Mouse (Mus musculus) heart, embryonic 16.5 days (tissue): ENCODE results near the gene Iqck. TPM values are rescaled to one million over a fixed set of nuclear protein-coding genes. Genes with fewer than 3 reads are reported as not detected.

Experiments used
- ATAC-seq: fragments of 200-750 bp; cut with Nextera tagmentation; replicated peaks from 2 replicates; pipeline ENCODE4 v1.8.0; 2017; ENCODE audit warnings: moderate number of reproducible peaks; ENCODE audit not compliant: insufficient read depth, low FRiP score; ENCODE audit errors: extremely low read depth
- H3K27ac ChIP-seq: fragments of 300-500 bp; sonication (generic); 2 replicates; pipeline ENCODE4 v1.5.1; 2014; ENCODE audit warnings: mild to moderate bottlenecking, low read length, control low read depth, moderate library complexity
- H3K27me3 ChIP-seq: fragments of 300-500 bp; sonication (generic); 2 replicates; pipeline ENCODE4 v1.6.1; 2014; ENCODE audit warnings: low read length, mixed read lengths; ENCODE audit not compliant: control insufficient read depth, insufficient read depth
- H3K36me3 ChIP-seq: fragments of 300-500 bp; sonication (generic); 2 replicates; pipeline ENCODE4 v1.6.1; 2014; ENCODE audit not compliant: control insufficient read depth, insufficient read depth
- H3K4me1 ChIP-seq: fragments of 300-500 bp; sonication (generic); 2 replicates; pipeline ENCODE4 v1.6.1; 2014; ENCODE audit warnings: low read length, mixed read lengths; ENCODE audit not compliant: control insufficient read depth, insufficient read depth
- H3K4me2 ChIP-seq: fragments of 300-500 bp; sonication (generic); 2 replicates; pipeline ENCODE4 v1.6.1; 2014; ENCODE audit warnings: low read depth, mild to moderate bottlenecking, control low read depth, low read length
- H3K4me3 ChIP-seq: fragments of 300-500 bp; sonication (generic); 2 replicates; pipeline ENCODE4 v1.5.1; 2014; ENCODE audit warnings: mild to moderate bottlenecking, control low read depth, low read length
- H3K9ac ChIP-seq: fragments of 300-500 bp; sonication (generic); 2 replicates; pipeline ENCODE4 v1.6.1; 2014; ENCODE audit warnings: low read length, control low read depth
- H3K9me3 ChIP-seq: fragments of 300-500 bp; sonication (generic); replicated peaks from 2 replicates; pipeline ENCODE4 v1.6.1; 2016; ENCODE audit warnings: low read length; ENCODE audit not compliant: control insufficient read depth
- WGBS: fragments of 180-500 bp; shearing (Covaris S2); extraction: QIAGEN DNeasy Blood & Tissue Kit; methylation state at CpG from one replicate; pipeline ENCODE4 v1.1.7; 2014; 5-methylcytosine and 5-hydroxymethylcytosine counted together
- polyA plus RNA-seq: library from polyadenylated mRNA; unstranded; fragments of >200 nt; fragmentation: Nextera tagmentation; extraction: Ambion mirVana; gene quantifications from 2 replicates; pipeline ENCODE4 v1.2.1, GENCODE M21; 2015

Iqck gene
- polyA plus RNA-seq, 1 experiment from 2014 or later, result 1.0 TPM

DNA sequence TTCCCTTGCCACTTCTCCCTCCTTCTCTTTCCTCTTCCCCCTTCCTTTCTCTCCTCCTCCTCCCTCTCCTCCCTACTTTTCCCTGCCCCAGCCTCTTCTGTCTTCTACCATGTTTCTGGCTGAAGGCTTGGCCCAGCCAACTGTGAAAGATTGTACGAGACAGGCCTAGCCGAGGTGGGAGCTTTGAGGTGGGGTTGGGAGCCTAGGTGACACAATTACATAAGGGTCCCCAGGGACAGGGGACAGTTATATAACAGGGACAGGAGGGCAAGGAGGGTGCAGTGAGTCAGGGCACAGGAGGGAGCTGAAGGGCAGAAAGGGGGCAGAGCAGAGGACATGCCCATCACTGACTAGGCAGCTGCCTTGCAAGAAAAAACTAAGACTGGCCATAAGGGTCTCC, 146.4 kb downstream of the Iqck start:
- 56% methylated on average over 2 of the region's 2 CpGs for WGBS
- H3K4me2 ChIP-seq, result no peak overlapping the region
- H3K36me3 ChIP-seq, result no peaks in the 10 kb centered on the region
- no peak overlapping the region for H3K9ac ChIP-seq
- H3K27ac ChIP-seq, result no peak overlapping the region
- H3K27me3 ChIP-seq, result no peaks in the 10 kb centered on the region
- H3K4me1 ChIP-seq, result no peaks in the 10 kb centered on the region
- no peak overlapping the region for H3K4me3 ChIP-seq
- no peak for ATAC-seq
- no peaks in the 10 kb centered on the region for H3K9me3 ChIP-seq

- no peak overlapping the region for H3K4me3 ChIP-seq
- H3K4me2 ChIP-seq, result no peak overlapping the region
- ATAC-seq, result no peak
- 49% methylated on average over 2 of the region's 2 CpGs for WGBS
- H3K27ac ChIP-seq, result no peak overlapping the region
- no peaks in the 10 kb centered on the region for H3K9me3 ChIP-seq
- H3K9ac ChIP-seq, result no peak overlapping the region
- H3K27me3 ChIP-seq, result no peaks in the 10 kb centered on the region
- H3K4me1 ChIP-seq, result no peaks in the 10 kb centered on the region
- no peaks in the 10 kb centered on the region for H3K36me3 ChIP-seq
Measured at GRCm38 (mm10) chr7:119002501-119002900, 146.9 kb downstream of the Iqck start.

- H3K9me3 ChIP-seq, result no peaks in the 10 kb centered on the region; the same call in 1 of the 2 replicates
- no peak for ATAC-seq
- no peak overlapping the region for H3K4me2 ChIP-seq
- WGBS, result 11% methylated on average over 5 of the region's 5 CpGs
- no peak overlapping the region for H3K9ac ChIP-seq
- H3K27ac ChIP-seq, result no peak overlapping the region
- no peak overlapping the region for H3K4me3 ChIP-seq
- peaks cover 3% of the 10 kb centered on the region; the same call in 1 of the 2 replicates for H3K27me3 ChIP-seq
- no peaks in the 10 kb centered on the region for H3K4me1 ChIP-seq
- H3K36me3 ChIP-seq, result no peaks in the 10 kb centered on the region
Measured at GRCm38 (mm10) chr7:119010854-119011529, 155.4 kb downstream of the Iqck start.

DNA sequence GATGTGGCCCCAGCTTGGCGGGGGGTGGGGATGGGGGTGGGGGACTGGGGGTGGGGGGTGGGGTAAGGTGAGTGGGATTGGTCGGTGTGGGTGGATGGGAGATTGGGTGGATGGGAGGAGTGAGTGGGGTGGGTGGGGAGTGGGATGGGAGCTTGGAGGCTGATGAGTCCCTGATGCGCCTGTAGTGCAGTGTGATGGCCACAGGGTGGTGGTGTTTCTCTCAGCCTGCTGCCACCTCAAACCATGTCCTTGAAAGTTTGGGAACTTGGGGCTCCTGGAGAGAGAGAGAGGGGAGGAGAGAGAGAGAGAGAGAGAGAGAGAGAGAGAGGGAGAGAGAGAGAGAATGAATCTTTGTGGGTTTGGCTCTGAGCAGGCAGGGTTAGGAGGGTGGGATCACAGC, 160.2 kb downstream of the Iqck start:
- H3K9me3 ChIP-seq, result no peaks in the 10 kb centered on the region
- H3K9ac ChIP-seq, result no peak overlapping the region
- no peak for ATAC-seq
- WGBS, result 0% methylated on average over 3 of the region's 3 CpGs
- H3K27me3 ChIP-seq, result peaks cover 3% of the 10 kb centered on the region; the same call in 1 of the 2 replicates
- H3K27ac ChIP-seq, result no peak overlapping the region
- H3K36me3 ChIP-seq, result no peaks in the 10 kb centered on the region
- no peak overlapping the region for H3K4me3 ChIP-seq
- no peaks in the 10 kb centered on the region for H3K4me1 ChIP-seq
- no peak overlapping the region for H3K4me2 ChIP-seq

DNA sequence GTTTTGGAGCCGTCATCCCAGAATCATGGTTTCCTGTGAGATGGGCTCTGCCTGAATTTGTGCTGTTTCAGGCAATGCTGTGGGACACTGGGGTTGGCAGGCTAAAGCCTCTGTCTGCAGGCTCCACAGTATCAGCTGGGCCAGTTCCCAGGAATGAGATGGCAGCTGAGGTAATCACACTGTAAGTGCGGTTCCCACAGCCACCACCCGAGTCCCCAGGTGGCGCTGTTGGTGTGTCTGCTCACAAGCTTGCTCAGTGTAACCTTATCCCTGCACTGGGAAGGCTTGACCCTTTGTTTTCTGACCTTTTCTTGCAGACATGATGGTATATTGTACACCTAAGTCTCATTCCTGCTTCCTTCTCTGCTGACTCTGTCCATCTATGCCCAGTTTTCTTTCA, 164.0 kb downstream of the Iqck start:
- Histone ChIP-seq H3K4me1 (no peaks in the 10 kb centered on the region), H3K4me2 (no peak overlapping the region), H3K36me3 (no peaks in the 10 kb centered on the region), H3K27ac (no peak overlapping the region), H3K27me3 (no peaks in the 10 kb centered on the region), H3K9ac (no peak overlapping the region), H3K9me3 (no peaks in the 10 kb centered on the region), H3K4me3 (no peak overlapping the region)
- peak; percentile 51; the same call in 1 of the 2 replicates for ATAC-seq
- 17% methylated on average over 4 of the region's 4 CpGs for WGBS

Other genes starting within 250 kb of the Iqck start
- 86.3 and 86.5 TPM in 2 replicates for gene Gde1, start 150.0 kb upstream of the Iqck start, polyA plus RNA-seq
- gene Ccp110, start 143.2 kb upstream of the Iqck start, polyA plus RNA-seq, result 7.4 and 8.5 TPM in 2 replicates
- gene Vps35l, start 115.5 kb upstream of the Iqck start, polyA plus RNA-seq, result 48.8 and 49.4 TPM in 2 replicates
- gene Knop1, start 502 bp downstream of the Iqck start, polyA plus RNA-seq, result 41.3 and 42.8 TPM in 2 replicates
- 5.3 and 5.8 TPM in 2 replicates for gene Gprc5b, start 139.5 kb downstream of the Iqck start, polyA plus RNA-seq